Mouse (Mus musculus) layer of hippocampus, adult 11-12 months (tissue): Measurements from ENCODE around the gene Prnd.

Experiments used
- DNase-seq: peaks from one replicate; pipeline ENCODE4 v3.0.0; 2022; ENCODE audit warnings: low spot score

Prnd gene

GRCm38 (mm10) chr2:131950598-131951095 is at the start of gene Prnd:
Gene Prnd (plus strand): TSS chr2:131950861.
- DNase-seq: peak; percentile 2

GRCm38 (mm10) chr2:131902423-131902822 is 48.2 kb upstream of the Prnd start:
- DNase-seq: no peak

- no peak for DNase-seq
Measured at GRCm38 (mm10) chr2:131902867-131903266, 47.8 kb upstream of the Prnd start.

- no peak for DNase-seq
Measured at GRCm38 (mm10) chr2:131905025-131905424, 45.6 kb upstream of the Prnd start.

- DNase-seq: no peak
Measured at GRCm38 (mm10) chr2:131905776-131906175, 44.9 kb upstream of the Prnd start.

- no peak for DNase-seq
Measured at GRCm38 (mm10) chr2:131906266-131906665, 44.4 kb upstream of the Prnd start.

GRCm38 (mm10) chr2:131906846-131907245 is 43.8 kb upstream of the Prnd start:
- DNase-seq: no peak

- no peak for DNase-seq
Measured at GRCm38 (mm10) chr2:131907311-131907710, 43.4 kb upstream of the Prnd start.

- no peak for DNase-seq
Measured at GRCm38 (mm10) chr2:131908351-131908861, 42.3 kb upstream of the Prnd start.

- DNase-seq: no peak
Measured at GRCm38 (mm10) chr2:131908906-131909305, 41.8 kb upstream of the Prnd start.

- DNase-seq: peak; percentile 90
Measured at GRCm38 (mm10) chr2:131909683-131910572, 40.7 kb upstream of the Prnd start, which contains the start of the genes Prnp and Prn. Gene Prnp (plus strand): TSS chr2:131909928. Gene Prn (plus strand): TSS chr2:131909957.

- no peak for DNase-seq
Measured at GRCm38 (mm10) chr2:131910847-131911246, 39.8 kb upstream of the Prnd start.

GRCm38 (mm10) chr2:131911341-131911740 is 39.3 kb upstream of the Prnd start:
- no peak for DNase-seq

GRCm38 (mm10) chr2:131912526-131913258 is 38.0 kb upstream of the Prnd start:
- no peak for DNase-seq

- DNase-seq: no peak
Measured at GRCm38 (mm10) chr2:131932275-131932902, 18.3 kb upstream of the Prnd start.

GRCm38 (mm10) chr2:131933013-131933412 is 17.6 kb upstream of the Prnd start:
- DNase-seq: no peak

- peak; percentile 48 for DNase-seq
Measured at GRCm38 (mm10) chr2:131933598-131933997, 17.1 kb upstream of the Prnd start.

- no peak for DNase-seq
Measured at GRCm38 (mm10) chr2:131934243-131934642, 16.4 kb upstream of the Prnd start.

- no peak for DNase-seq
Measured at GRCm38 (mm10) chr2:131935390-131936105, 15.1 kb upstream of the Prnd start.

- DNase-seq: no peak
Measured at GRCm38 (mm10) chr2:131936410-131936809, 14.3 kb upstream of the Prnd start.

GRCm38 (mm10) chr2:131939404-131940111 is 11.1 kb upstream of the Prnd start:
- peak; percentile 68 for DNase-seq
